Mouse (Mus musculus) fat pad, adult 2 months (tissue): Measurements from ENCODE around the gene Napsa.

Source experiments
- DNase-seq: peaks from one replicate; pipeline ENCODE4 v3.0.0-alpha.2; 2011; ENCODE audit warnings: low read depth, low spot score; ENCODE audit errors: extremely low read depth

Gene Napsa

GRCm38 (mm10) chr7:44625241-44626067 lies 53.3 kb downstream of the Napsa start:
- DNase-seq, result no peak

- DNase-seq, result no peak
Observed at GRCm38 (mm10) chr7:44626068-44626385, 53.8 kb downstream of the Napsa start.

- no peak for DNase-seq
Observed at GRCm38 (mm10) chr7:44626966-44627365, 54.8 kb downstream of the Napsa start.

DNA sequence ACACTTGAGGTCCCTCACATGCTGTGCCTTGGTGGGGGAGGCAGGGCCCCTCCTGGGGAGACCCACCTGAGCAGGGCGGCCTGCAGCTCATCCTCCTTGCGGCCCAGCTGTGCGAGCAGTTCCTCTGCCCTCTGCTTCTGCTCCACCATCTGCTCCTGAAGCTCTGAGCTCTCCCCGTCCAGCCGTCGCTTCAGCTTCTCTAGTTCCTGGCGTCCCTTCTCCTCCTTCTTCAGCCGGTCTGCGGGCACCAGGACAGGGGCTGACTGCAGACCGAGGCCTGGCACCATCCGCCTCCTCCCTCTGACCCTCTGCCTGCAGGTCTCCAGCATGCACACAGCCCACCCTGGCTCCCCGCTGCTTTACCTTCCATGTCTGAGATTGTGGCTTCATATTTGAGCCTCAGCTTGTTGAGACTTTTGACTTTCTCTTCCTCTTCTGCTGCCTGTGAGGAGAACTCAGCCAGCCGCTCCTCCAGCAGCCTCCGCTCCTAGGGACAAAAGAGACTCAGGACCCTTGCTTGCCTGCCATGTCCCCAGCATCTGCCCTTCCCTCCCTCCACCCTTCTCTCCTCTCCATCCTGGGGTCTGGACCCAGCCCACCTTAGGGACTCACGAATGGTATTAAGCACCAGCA lies 56.3 kb downstream of the Napsa start:
- no peak for DNase-seq

- DNase-seq, result no peak
Observed at GRCm38 (mm10) chr7:44630437-44630836, 58.3 kb downstream of the Napsa start.

DNA sequence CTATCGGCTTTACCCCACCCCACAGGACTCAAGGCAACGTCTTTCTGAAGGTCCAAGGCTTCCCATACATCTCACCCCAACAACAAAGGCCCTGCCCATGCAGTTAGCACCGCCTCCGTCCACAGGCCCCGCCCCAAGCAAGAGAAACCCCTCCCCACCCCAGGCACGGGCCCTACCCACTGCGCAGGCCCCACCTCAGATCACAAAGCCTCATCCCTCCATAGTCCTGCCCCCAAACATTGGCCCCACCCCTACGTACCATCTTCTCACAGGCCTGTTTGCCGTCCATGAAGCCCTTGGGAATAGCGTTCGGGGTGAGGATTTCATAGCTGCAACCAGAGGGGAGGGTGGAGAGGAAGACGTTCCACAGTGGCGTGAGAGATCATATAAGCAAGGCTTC lies 60.5 kb downstream of the Napsa start:
- DNase-seq, result no peak

DNA sequence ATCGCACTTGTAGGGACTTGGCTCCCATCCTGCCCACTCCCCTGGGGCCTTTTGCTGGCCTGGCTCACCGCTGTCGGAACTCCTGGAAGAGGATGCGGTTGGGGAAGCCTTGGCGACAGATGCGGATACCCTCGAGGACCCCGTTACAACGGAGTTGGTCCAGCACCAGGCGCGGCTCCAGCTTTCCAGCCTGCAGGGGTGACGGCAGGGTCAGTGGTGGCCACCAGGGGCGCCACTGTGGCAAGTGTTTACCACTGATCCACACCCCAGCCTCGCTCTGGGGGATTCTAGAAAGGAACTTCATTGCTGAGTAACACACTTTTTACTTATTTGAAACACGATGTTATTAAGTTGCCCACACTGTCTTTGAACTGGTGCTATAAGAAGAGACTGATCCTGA lies 61.2 kb downstream of the Napsa start:
- DNase-seq, result no peak
